Mouse (Mus musculus) limb, embryonic 14.5 days (tissue): ENCODE results near the gene Draxin. TPM values are rescaled to one million over a fixed set of nuclear protein-coding genes. Genes with fewer than 3 reads are reported as not detected.

Experiments
- ATAC-seq: fragments of 200-750 bp; cut with Nextera tagmentation; 2 replicates; pipeline ENCODE4 v1.8.0; 2017; ENCODE audit warnings: low read depth, moderate number of reproducible peaks, moderate TSS enrichment; ENCODE audit not compliant: low FRiP score
- DNase-seq: peaks from one replicate; pipeline ENCODE4 v3.0.0-alpha.2; 2015; ENCODE audit warnings: low spot score
- H3K27ac ChIP-seq: fragments of 300-500 bp; sonication (generic); replicated peaks from 2 replicates; pipeline ENCODE4 v1.5.1; 2014; ENCODE audit warnings: low read depth, mild to moderate bottlenecking, low read length, moderate library complexity, mixed read lengths
- H3K27me3 ChIP-seq: fragments of 300-500 bp; sonication (generic); 2 replicates; pipeline ENCODE4 v1.6.1; 2014; ENCODE audit warnings: low read length, mixed read lengths; ENCODE audit not compliant: control insufficient read depth, insufficient read depth
- H3K36me3 ChIP-seq: fragments of 300-500 bp; sonication (generic); 2 replicates; pipeline ENCODE4 v1.6.1; 2014; ENCODE audit warnings: mild to moderate bottlenecking, low read length, moderate library complexity, mixed read lengths; ENCODE audit not compliant: control insufficient read depth, insufficient read depth
- H3K4me1 ChIP-seq: fragments of 300-500 bp; sonication (generic); 2 replicates; pipeline ENCODE4 v1.6.1; 2014; ENCODE audit warnings: antibody characterized with exemption, low read length, mixed read lengths; ENCODE audit not compliant: control insufficient read depth, insufficient read depth
- H3K4me2 ChIP-seq: fragments of 300-500 bp; sonication (generic); replicated peaks from 2 replicates; pipeline ENCODE4 v1.6.1; 2014; ENCODE audit warnings: low read depth, mild to moderate bottlenecking, low read length, moderate library complexity; ENCODE audit not compliant: severe bottlenecking
- H3K4me3 ChIP-seq: fragments of 300-500 bp; sonication (generic); replicated peaks from 2 replicates; pipeline ENCODE4 v1.5.1; 2014; ENCODE audit warnings: low read length
- H3K9ac ChIP-seq: fragments of 300-500 bp; sonication (generic); 2 replicates; pipeline ENCODE4 v1.6.1; 2014; ENCODE audit warnings: mild to moderate bottlenecking, low read depth, low read length, moderate library complexity; ENCODE audit not compliant: severe bottlenecking
- H3K9me3 ChIP-seq: fragments of 300-500 bp; sonication (generic); 2 replicates; pipeline ENCODE4 v1.6.1; 2016; ENCODE audit warnings: low read length; ENCODE audit not compliant: control insufficient read depth
- POLR2A ChIP-seq: fragments of 200-500 bp; IDR thresholded peaks from 2 replicates; pipeline ENCODE4 v1.8.0; 2012; ENCODE audit warnings: inconsistent platforms, mild to moderate bottlenecking, moderate library complexity, borderline replicate concordance; ENCODE audit not compliant: insufficient read depth, insufficient read length; ENCODE audit errors: extremely low read depth
- WGBS: fragments of 180-500 bp; shearing (Covaris S2); extraction: QIAGEN DNeasy Blood & Tissue Kit; methylation state at CpG from one replicate; pipeline ENCODE4 v1.1.7; 2014; 5-methylcytosine and 5-hydroxymethylcytosine counted together
- polyA plus RNA-seq, 2 experiments: library from polyadenylated mRNA; depleted of rRNA in 1 of 2; stranded (reverse) in 1 of 2; unstranded in 1 of 2; fragments of >200 nt; fragmentation: Nextera tagmentation in 1 of 2; extraction: Ambion mirVana in 1 of 2; gene quantifications; 2 replicates each; pipeline versions ENCODE4 v1.2.1 to v1.2.3; 2012 to 2014

Gene Draxin
- polyA plus RNA-seq, 2 experiments, result 0.45 to 1.5 TPM

DNA sequence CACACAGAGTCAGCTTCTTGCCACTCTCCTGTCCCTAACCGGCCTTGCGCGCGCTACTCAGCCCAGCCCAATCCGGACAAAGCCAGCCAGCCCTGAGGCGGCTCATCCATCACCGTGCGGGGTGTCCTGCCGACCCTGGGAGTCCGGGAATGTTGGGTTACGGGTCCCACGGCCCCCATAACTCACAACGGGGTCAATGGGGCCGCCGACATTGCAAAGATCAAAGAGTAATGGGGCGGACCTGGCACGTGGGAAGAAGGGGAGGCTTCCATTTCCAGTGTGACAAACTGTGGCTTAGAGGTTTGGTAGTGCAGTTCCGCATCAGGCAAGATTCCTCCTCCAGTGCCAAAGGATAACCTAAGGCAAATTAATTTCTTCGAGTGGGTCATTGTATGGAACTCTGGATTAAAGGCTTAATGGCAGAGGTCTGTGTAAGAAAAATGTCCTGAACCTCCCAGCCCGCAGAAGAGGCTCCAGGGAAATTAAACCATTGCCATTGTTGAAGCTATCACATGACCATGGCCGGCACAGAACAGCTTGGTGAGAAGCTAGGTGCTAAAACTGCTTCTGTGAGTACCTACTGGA lies 1.1 kb upstream of the Draxin start:
- no peak overlapping the region for H3K27ac ChIP-seq
- peak overlapping the region; percentile 78 for H3K4me3 ChIP-seq

DNA sequence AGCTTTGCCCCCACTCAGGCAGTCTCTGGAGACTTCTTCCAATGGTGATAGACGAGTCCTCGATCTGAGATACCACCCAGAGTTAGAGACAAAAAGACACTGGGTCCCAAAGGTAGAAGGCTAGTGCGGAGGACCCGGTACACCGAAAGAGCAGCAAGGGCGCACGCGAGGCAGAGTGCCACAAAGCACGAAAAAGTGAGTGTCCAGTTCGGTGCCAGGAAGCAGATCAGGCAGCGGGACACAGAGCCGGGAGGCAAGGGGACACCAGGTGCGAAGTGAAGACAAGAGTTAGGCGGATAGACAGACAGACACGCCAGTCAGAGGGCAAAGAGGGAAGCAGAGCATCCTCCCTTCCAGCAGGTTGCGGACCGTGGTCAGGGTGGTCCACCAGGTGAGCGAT lies 365 bp downstream of the Draxin start, which contains the start of gene Mad2l2:
Gene Mad2l2, plus strand, starts transcription at position 252 of the 400 bp plus-strand sequence.
- WGBS, result 2% methylated on average over 17 of the region's 18 CpGs
- no peaks in the 10 kb centered on the region for H3K9me3 ChIP-seq
- H3K27ac ChIP-seq, result peak within 1 kb of the TSS; percentile 38; the same call in 1 of the 2 replicates
- DNase-seq (no peak), ATAC-seq (no peak)
- peaks cover 16% of the 10 kb centered on the region; the same call in 1 of the 2 replicates for H3K27me3 ChIP-seq
- TF ChIP-seq POLR2A, result no peak
- H3K4me3 ChIP-seq, result peak within 1 kb of the TSS; percentile 78
- H3K4me2 ChIP-seq, result peak within 1 kb of the TSS; percentile 94
- H3K36me3 ChIP-seq, result no peaks in the 10 kb centered on the region
- H3K4me1 ChIP-seq, result peaks cover 6% of the 10 kb centered on the region; the same call in 1 of the 2 replicates
- H3K9ac ChIP-seq, result peak within 1 kb of the TSS; percentile 88

More for the DNA sequence above, 1.1 kb upstream of the Draxin start:
- no peak for DNase-seq
- H3K27me3 ChIP-seq, result peaks cover 16% of the 10 kb centered on the region; the same call in 1 of the 2 replicates
- H3K9me3 ChIP-seq, result no peaks in the 10 kb centered on the region
- peak overlapping the region; percentile 94 for H3K4me2 ChIP-seq
- ATAC-seq, result no peak
- TF ChIP-seq POLR2A, result no peak
- H3K4me1 ChIP-seq, result peaks cover 6% of the 10 kb centered on the region; the same call in 1 of the 2 replicates
- H3K9ac ChIP-seq, result peak overlapping the region; percentile 88; the same call in 1 of the 2 replicates
- WGBS, result 2% methylated on average over 21 of the region's 21 CpGs
- H3K36me3 ChIP-seq, result no peaks in the 10 kb centered on the region

DNA sequence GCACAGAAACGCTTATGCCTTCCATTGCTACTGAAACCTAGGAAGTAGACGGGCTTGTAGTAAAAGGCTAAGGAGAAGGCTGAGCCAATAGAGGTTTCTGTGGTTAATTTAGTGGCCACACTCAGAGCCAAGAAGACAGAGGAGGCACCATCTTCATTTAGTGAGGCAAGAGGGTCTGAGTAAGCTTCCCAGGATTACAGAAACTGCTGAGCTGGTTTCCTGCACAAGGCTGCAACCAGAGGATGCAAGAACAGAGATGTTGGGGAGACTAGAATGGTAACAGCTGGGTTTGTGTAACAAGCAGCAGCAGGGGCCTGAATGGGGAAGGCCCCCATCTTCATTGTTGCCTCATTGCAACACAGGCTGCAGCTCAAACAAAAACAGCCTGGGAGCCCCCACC lies 1.8 kb downstream of the Draxin start:
- no peaks in the 10 kb centered on the region for H3K9me3 ChIP-seq
- TF ChIP-seq POLR2A, result no peak
- DNase-seq (no peak), ATAC-seq (no peak)
- 77% methylated on average over 2 of the region's 2 CpGs for WGBS
- H3K4me3 ChIP-seq, result no peak overlapping the region
- peaks cover 16% of the 10 kb centered on the region; the same call in 1 of the 2 replicates for H3K27me3 ChIP-seq
- peaks cover 6% of the 10 kb centered on the region; the same call in 1 of the 2 replicates for H3K4me1 ChIP-seq
- no peak overlapping the region for H3K27ac ChIP-seq
- H3K36me3 ChIP-seq, result no peaks in the 10 kb centered on the region
- no peak overlapping the region for H3K9ac ChIP-seq
- no peak overlapping the region for H3K4me2 ChIP-seq

DNA sequence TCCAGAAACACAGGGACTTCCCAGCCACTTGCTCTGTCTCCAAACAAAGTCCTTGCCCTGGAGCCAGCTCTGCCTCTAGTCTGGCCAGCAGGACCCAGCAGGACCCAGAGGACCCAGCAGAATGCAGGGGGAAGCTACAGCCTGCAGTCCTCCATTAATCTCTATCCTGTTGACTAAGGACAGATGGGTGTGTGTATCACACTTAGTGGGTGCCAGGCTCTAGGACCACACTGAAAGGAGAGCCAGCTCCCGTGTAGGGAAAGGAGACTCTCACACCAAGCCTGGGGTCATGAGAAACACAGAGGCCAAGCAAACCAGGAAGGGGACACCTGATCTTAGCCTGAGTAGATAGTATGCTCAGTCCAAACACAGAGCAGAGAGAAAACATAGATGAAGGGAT lies 2.3 kb downstream of the Draxin start:
- Histone ChIP-seq H3K4me2 (no peak overlapping the region), H3K4me3 (no peak overlapping the region), H3K36me3 (no peaks in the 10 kb centered on the region), H3K27me3 (peaks cover 16% of the 10 kb centered on the region; the same call in 1 of the 2 replicates), H3K9ac (no peak overlapping the region), H3K4me1 (peaks cover 6% of the 10 kb centered on the region; the same call in 1 of the 2 replicates), H3K9me3 (no peaks in the 10 kb centered on the region), H3K27ac (no peak overlapping the region)
- no peak for TF ChIP-seq POLR2A
- DNase-seq (no peak), ATAC-seq (no peak)
- WGBS, result 56% methylated on average over 1 of the region's 1 CpGs

DNA sequence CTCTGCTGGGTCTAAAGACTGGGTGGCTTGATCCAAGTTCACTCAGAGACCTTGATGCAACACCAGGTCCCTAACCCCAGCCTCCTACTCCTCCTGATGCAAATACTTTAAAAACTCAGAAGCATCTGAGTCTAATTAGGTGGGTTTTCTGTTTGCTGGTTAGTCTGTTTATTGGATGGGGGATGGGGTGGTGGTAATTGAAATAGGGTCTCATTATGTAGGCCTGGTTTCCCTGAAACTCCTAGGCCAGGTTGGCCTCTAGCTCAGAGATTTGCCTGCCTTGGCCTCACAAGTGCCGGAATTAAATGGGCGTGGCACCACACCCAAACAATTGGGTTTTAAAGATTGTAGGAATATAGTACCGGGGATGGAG lies 7.8 kb downstream of the Draxin start:
- DNase-seq, result no peak
- ATAC-seq, result peak; percentile 14; the same call in 1 of the 2 replicates

More for the DNA sequence above, 7.8 kb downstream of the Draxin start:
- WGBS, result 21% methylated on average over 3 of the region's 3 CpGs
- Histone ChIP-seq H3K36me3 (no peaks in the 10 kb centered on the region), H3K4me2 (no peak overlapping the region), H3K4me1 (peaks cover 9% of the 10 kb centered on the region; the same call in 1 of the 2 replicates), H3K27ac (no peak overlapping the region), H3K9ac (no peak overlapping the region), H3K27me3 (no peaks in the 10 kb centered on the region), H3K9me3 (no peaks in the 10 kb centered on the region), H3K4me3 (no peak overlapping the region)
- no peak for TF ChIP-seq POLR2A
